Mouse (Mus musculus) MEL (cell line): ENCODE measurements at regions not wholly inside any gene's neighbourhood (a gene's known extent, or its start where the extent isn't known, plus 50 kb on each side); places are given as distances from the start of the nearest gene placed in this dataset.
"Not testable (repeated sequence)": the region's sequence is repeated elsewhere in the genome, so short reads cannot be mapped to it uniquely, and the experiment has no call there.

Experiments used
- DNase-seq: peaks from one replicate; pipeline ENCODE4 v3.0.0; 2011; ENCODE audit warnings: low read depth, low spot score
- H3K27ac ChIP-seq: 2 replicates; pipeline ENCODE4 v1.5.1; 2012; ENCODE audit warnings: low read depth, mild to moderate bottlenecking, control low read depth, low read length, moderate library complexity; ENCODE audit not compliant: control insufficient read depth
- H3K27me3 ChIP-seq, 2 experiments: fragments of 150-350 bp in 1 of 2; sonication (generic) in 1 of 2; 2 replicates each; pipeline ENCODE4 v1.6.1; 2012; ENCODE audit warnings: low read length in 2 of 2, mild to moderate bottlenecking in 2 of 2, improper control_type of control experiment in 1 of 2, moderate library complexity in 1 of 2; ENCODE audit not compliant: insufficient read depth in 2 of 2, control insufficient read depth in 1 of 2
- H3K36me3 ChIP-seq, 2 experiments: 2 replicates each; pipeline ENCODE4 v1.6.1; 2012 to 2014; ENCODE audit warnings: low read length in 2 of 2, improper control_type of control experiment in 1 of 2, inconsistent platforms in 1 of 2, mild to moderate bottlenecking in 1 of 2; ENCODE audit not compliant: insufficient read depth in 2 of 2, control insufficient read depth in 1 of 2
- H3K4me1 ChIP-seq, 2 experiments: fragments of 150-350 bp in 1 of 2; sonication (generic) in 1 of 2; 2 replicates each; pipeline ENCODE4 v1.6.1; 2012; ENCODE audit warnings: low read length in 2 of 2, improper control_type of control experiment in 1 of 2, mild to moderate bottlenecking in 1 of 2; ENCODE audit not compliant: insufficient read depth in 2 of 2, control insufficient read depth in 1 of 2
- H3K4me3 ChIP-seq, 2 experiments: fragments of 150-350 bp in 1 of 2; sonication (generic) in 1 of 2; 2 replicates each; pipeline ENCODE4 v1.5.1; 2012; ENCODE audit warnings: low read depth in 2 of 2, low read length in 2 of 2, mild to moderate bottlenecking in 2 of 2, moderate library complexity in 2 of 2, control low read depth in 1 of 2, improper control_type of control experiment in 1 of 2; ENCODE audit not compliant: control insufficient read depth in 1 of 2, insufficient read depth in 1 of 2
- H3K79me2 ChIP-seq: 2 replicates; pipeline ENCODE4 v1.6.1; 2012; ENCODE audit warnings: mild to moderate bottlenecking, low read length, moderate library complexity; ENCODE audit not compliant: control insufficient read depth, poor library complexity, insufficient read depth
- H3K9ac ChIP-seq: 2 replicates; pipeline ENCODE4 v1.6.1; 2012; ENCODE audit warnings: low read depth, mild to moderate bottlenecking, control low read depth, low read length, moderate library complexity; ENCODE audit not compliant: control insufficient read depth, poor library complexity, severe bottlenecking
- H3K9me3 ChIP-seq: fragments of 150-350 bp; sonication (generic); replicated peaks from 2 replicates; pipeline ENCODE4 v1.6.1; 2012; ENCODE audit warnings: mild to moderate bottlenecking, low read length, improper control_type of control experiment, moderate library complexity; ENCODE audit not compliant: insufficient read depth
- BHLHE40 ChIP-seq: IDR thresholded peaks from 2 replicates; pipeline ENCODE4 v1.6.1; 2012; ENCODE audit warnings: low read depth, mild to moderate bottlenecking, inconsistent platforms, low read length, improper control_type of control experiment, borderline replicate concordance
- CHD1 ChIP-seq: IDR thresholded peaks from 2 replicates; pipeline ENCODE4 v1.6.1; 2012; ENCODE audit warnings: low read depth, mild to moderate bottlenecking, inconsistent platforms, low read length, improper control_type of control experiment
- E2F4 ChIP-seq: IDR thresholded peaks from 2 replicates; pipeline ENCODE4 v1.6.1; 2011; ENCODE audit warnings: low read depth, low read length, improper control_type of control experiment, borderline replicate concordance
- EP300 ChIP-seq, 2 experiments: IDR thresholded peaks; 2 replicates each; pipeline ENCODE4 v1.6.1; 2011; ENCODE audit warnings: improper control_type of control experiment in 2 of 2, low read length in 2 of 2, low read depth in 1 of 2, mild to moderate bottlenecking in 1 of 2
- ETS1 ChIP-seq: IDR thresholded peaks from 2 replicates; pipeline ENCODE4 v1.6.1; 2012; ENCODE audit warnings: low read depth, mild to moderate bottlenecking, inconsistent platforms, low read length, improper control_type of control experiment, moderate library complexity
- GATA1 ChIP-seq: IDR thresholded peaks from 2 replicates; pipeline ENCODE4 v1.6.1; 2011; ENCODE audit warnings: low read depth, low read length, improper control_type of control experiment
- HCFC1 ChIP-seq: IDR thresholded peaks from 2 replicates; pipeline ENCODE4 v1.6.1; 2012; ENCODE audit warnings: low read depth, mild to moderate bottlenecking, inconsistent platforms, low read length, improper control_type of control experiment, moderate library complexity
- JUND ChIP-seq: IDR thresholded peaks from 2 replicates; pipeline ENCODE4 v1.6.1; 2011; ENCODE audit warnings: low read depth, mild to moderate bottlenecking, improper control_type of control experiment, low read length
- KAT2A ChIP-seq: conservative IDR thresholded peaks from 2 replicates; pipeline ENCODE4 v1.6.1; 2012; ENCODE audit warnings: low read depth, low read length, improper control_type of control experiment, inconsistent platforms
- MEF2A ChIP-seq: IDR thresholded peaks from 2 replicates; pipeline ENCODE4 v1.6.1; 2014; ENCODE audit warnings: low read depth, mild to moderate bottlenecking, inconsistent platforms, low read length, improper control_type of control experiment; ENCODE audit not compliant: poor library complexity, insufficient replicate concordance, severe bottlenecking; ENCODE audit errors: extremely low read depth
- NELFE ChIP-seq: IDR thresholded peaks from 2 replicates; pipeline ENCODE4 v1.6.1; 2011; ENCODE audit warnings: low read depth, low read length, improper control_type of control experiment
- NRF1 ChIP-seq: IDR thresholded peaks from 2 replicates; pipeline ENCODE4 v1.6.1; 2014; ENCODE audit warnings: low read depth, mild to moderate bottlenecking, inconsistent platforms, low read length, improper control_type of control experiment, moderate library complexity; ENCODE audit not compliant: poor library complexity, insufficient read depth, severe bottlenecking
- RCOR1 ChIP-seq: IDR thresholded peaks from 2 replicates; pipeline ENCODE4 v1.6.1; 2012; ENCODE audit warnings: low read depth, mild to moderate bottlenecking, inconsistent platforms, low read length, improper control_type of control experiment
- SMC3 ChIP-seq: IDR thresholded peaks from 2 replicates; pipeline ENCODE4 v1.6.1; 2011; ENCODE audit warnings: low read depth, low read length, improper control_type of control experiment
- TBP ChIP-seq: IDR thresholded peaks from 2 replicates; pipeline ENCODE4 v1.8.0; 2011; ENCODE audit warnings: low read depth, low read length, improper control_type of control experiment
- UBTF ChIP-seq: IDR thresholded peaks from 2 replicates; pipeline ENCODE4 v1.6.1; 2012; ENCODE audit warnings: low read depth, mild to moderate bottlenecking, inconsistent platforms, low read length, improper control_type of control experiment, moderate library complexity, borderline replicate concordance; ENCODE audit not compliant: insufficient read depth
- USF1 ChIP-seq: IDR thresholded peaks from 2 replicates; pipeline ENCODE4 v1.6.1; 2014; ENCODE audit warnings: low read depth, mild to moderate bottlenecking, inconsistent platforms, low read length, improper control_type of control experiment, moderate library complexity
- ZMIZ1 ChIP-seq: IDR thresholded peaks from 2 replicates; pipeline ENCODE4 v1.6.1; 2012; ENCODE audit warnings: low read depth, mild to moderate bottlenecking, inconsistent platforms, low read length, improper control_type of control experiment, moderate library complexity

- no peak for TF ChIP-seq SMC3
- no peak for TF ChIP-seq ZMIZ1
- TF ChIP-seq JUND: no peak
- TF ChIP-seq NRF1: no peak
- H3K27ac ChIP-seq: no peak overlapping the region
- H3K4me3 ChIP-seq: no peak overlapping the region
- H3K79me2 ChIP-seq: no peaks in the 10 kb centered on the region
- no peak for DNase-seq
- H3K9me3 ChIP-seq: no peaks in the 10 kb centered on the region
- H3K4me1 ChIP-seq: no peaks in the 10 kb centered on the region
- H3K9ac ChIP-seq: no peak overlapping the region
- no peaks in the 10 kb centered on the region for H3K27me3 ChIP-seq
- H3K36me3 ChIP-seq: no peaks in the 10 kb centered on the region
Observed at GRCm38 (mm10) chr1:47119636-47120035, 227.0 kb upstream of the Slc39a10 start.

- not testable (repeated sequence) for H3K27ac ChIP-seq, H3K79me2 ChIP-seq, DNase-seq, H3K9ac ChIP-seq, H3K4me1 ChIP-seq, H3K27me3 ChIP-seq, H3K36me3 ChIP-seq, H3K9me3 ChIP-seq, H3K4me3 ChIP-seq
Observed at GRCm38 (mm10) chr1:47116681-47117080, 224.0 kb upstream of the Slc39a10 start.

- no peaks in the 10 kb centered on the region for H3K9me3 ChIP-seq
- TF ChIP-seq HCFC1 (no peak), GATA1 (no peak), UBTF (no peak), CHD1 (no peak), KAT2A (no peak), TBP (no peak), EP300 (IDR thresholded peaks at IDR 0.05; ENCODE audit: low read depth in 1 of 2, low read length in 2 of 2) (no peak), RCOR1 (no peak), NRF1 (no peak), USF1 (no peak), E2F4 (no peak), BHLHE40 (no peak), NELFE (no peak), ETS1 (no peak), MEF2A (no peak)
- H3K79me2 ChIP-seq: no peaks in the 10 kb centered on the region
- no peak overlapping the region for H3K9ac ChIP-seq
- H3K36me3 ChIP-seq: no peaks in the 10 kb centered on the region
- no peaks in the 10 kb centered on the region for H3K4me1 ChIP-seq
- H3K27me3 ChIP-seq: no peaks in the 10 kb centered on the region
- no peak overlapping the region for H3K4me3 ChIP-seq
- H3K27ac ChIP-seq: no peak overlapping the region
- DNase-seq: no peak
Observed at GRCm38 (mm10) chr1:47112494-47112893, 219.8 kb upstream of the Slc39a10 start.
